Mouse (Mus musculus) forebrain, embryonic 14.5 days (tissue): ENCODE measurements around the gene Bcl2. TPM values are rescaled to one million over a fixed set of nuclear protein-coding genes. Genes with fewer than 3 reads are reported as not detected.

ENCODE experiments used
- ATAC-seq: fragments of 200-750 bp; cut with Nextera tagmentation; 2 replicates; pipeline ENCODE4 v1.8.0; 2017; ENCODE audit warnings: mild to moderate bottlenecking, moderate library complexity
- DNase-seq: peaks from one replicate; pipeline ENCODE4 v3.0.0-alpha.2; 2015; ENCODE audit warnings: low spot score
- H3K27ac ChIP-seq: fragments of 300-500 bp; sonication (generic); 2 replicates; pipeline ENCODE4 v1.5.1; 2014; ENCODE audit warnings: low read depth, mild to moderate bottlenecking, control low read depth, low read length, moderate library complexity
- H3K27me3 ChIP-seq: fragments of 300-500 bp; sonication (generic); replicated peaks from 2 replicates; pipeline ENCODE4 v1.6.1; 2014; ENCODE audit warnings: low read length, control low read depth, mixed read lengths; ENCODE audit not compliant: control insufficient read depth, insufficient read depth
- H3K36me3 ChIP-seq: fragments of 300-500 bp; sonication (generic); 2 replicates; pipeline ENCODE4 v1.6.1; 2014; ENCODE audit warnings: low read length, control low read depth; ENCODE audit not compliant: control insufficient read depth, insufficient read depth
- H3K4me1 ChIP-seq: fragments of 300-500 bp; sonication (generic); 2 replicates; pipeline ENCODE4 v1.6.1; 2014; ENCODE audit warnings: antibody characterized with exemption, low read length, control low read depth; ENCODE audit not compliant: control insufficient read depth, insufficient read depth
- H3K4me2 ChIP-seq: fragments of 300-500 bp; sonication (generic); 2 replicates; pipeline ENCODE4 v1.6.1; 2014; ENCODE audit warnings: mild to moderate bottlenecking, control low read depth, low read length
- H3K4me3 ChIP-seq: fragments of 300-500 bp; sonication (generic); 2 replicates; pipeline ENCODE4 v1.5.1; 2014; ENCODE audit warnings: low read depth, low read length, control low read depth
- H3K9ac ChIP-seq: fragments of 300-500 bp; sonication (generic); 2 replicates; pipeline ENCODE4 v1.6.1; 2014; ENCODE audit warnings: mild to moderate bottlenecking, low read length, control low read depth, moderate library complexity
- H3K9me3 ChIP-seq: fragments of 300-500 bp; sonication (generic); replicated peaks from 2 replicates; pipeline ENCODE4 v1.6.1; 2016; ENCODE audit warnings: low read length, control low read depth, mixed read lengths; ENCODE audit not compliant: control insufficient read depth
- WGBS: fragments of 180-500 bp; shearing (Covaris S2); extraction: QIAGEN DNeasy Blood & Tissue Kit; methylation state at CpG from one replicate; pipeline ENCODE4 v1.1.7; 2014; 5-methylcytosine and 5-hydroxymethylcytosine counted together
- polyA plus RNA-seq: library from polyadenylated mRNA; unstranded; fragments of >200 nt; fragmentation: Nextera tagmentation; extraction: Ambion mirVana; gene quantifications from 2 replicates; pipeline ENCODE4 v1.2.1, GENCODE M21; 2014

The Bcl2 gene
- polyA plus RNA-seq, 1 experiment from 2014 or later, result 5.3 TPM

DNA sequence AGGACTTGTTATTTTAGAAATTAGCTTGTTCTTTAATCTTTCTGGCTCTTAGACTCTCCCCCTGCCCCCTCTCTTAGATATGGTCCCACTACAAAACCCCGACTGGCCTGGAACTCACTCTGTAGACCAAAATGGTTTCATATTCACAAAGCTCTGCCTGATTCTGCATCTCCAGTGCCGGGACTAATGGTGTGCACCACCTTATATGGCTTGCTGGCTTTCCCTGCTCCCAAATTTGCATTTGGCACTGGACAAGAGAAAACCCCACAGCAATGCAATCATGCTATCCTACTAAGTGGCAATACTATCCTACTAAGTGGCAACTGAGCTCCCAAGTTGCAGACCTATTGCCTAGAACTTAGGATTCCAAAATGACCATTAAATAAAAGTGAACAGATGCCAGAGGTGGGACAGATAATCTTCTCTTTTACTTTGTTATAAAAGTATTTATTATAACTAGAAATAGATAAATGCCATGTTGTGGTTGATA, 154.9 kb downstream of the Bcl2 start:
- 87% methylated on average over 2 of the region's 2 CpGs for WGBS
- no peak overlapping the region for H3K27ac ChIP-seq
- no peak overlapping the region for H3K9ac ChIP-seq
- H3K4me1 ChIP-seq, result no peaks in the 10 kb centered on the region
- no peak overlapping the region for H3K4me2 ChIP-seq
- ATAC-seq, result no peak
- no peaks in the 10 kb centered on the region for H3K9me3 ChIP-seq
- DNase-seq, result no peak
- H3K27me3 ChIP-seq, result no peaks in the 10 kb centered on the region
- H3K4me3 ChIP-seq, result no peak overlapping the region
- no peaks in the 10 kb centered on the region for H3K36me3 ChIP-seq

- Histone ChIP-seq H3K4me1 (no peaks in the 10 kb centered on the region), H3K4me2 (no peak overlapping the region), H3K27me3 (no peaks in the 10 kb centered on the region), H3K9me3 (no peaks in the 10 kb centered on the region), H3K4me3 (no peak overlapping the region), H3K27ac (no peak overlapping the region), H3K9ac (no peak overlapping the region), H3K36me3 (no peaks in the 10 kb centered on the region)
- ATAC-seq (no peak), DNase-seq (no peak)
- 90% methylated on average over 9 of the region's 9 CpGs for WGBS
Measured at GRCm38 (mm10) chr1:106555498-106556168, 158.4 kb downstream of the Bcl2 start.

- H3K4me1 ChIP-seq, result no peaks in the 10 kb centered on the region
- H3K4me3 ChIP-seq, result no peak overlapping the region
- H3K9ac ChIP-seq, result no peak overlapping the region
- no peaks in the 10 kb centered on the region for H3K27me3 ChIP-seq
- H3K9me3 ChIP-seq, result no peaks in the 10 kb centered on the region
- WGBS, result 93% methylated on average over 8 of the region's 8 CpGs
- no peak overlapping the region for H3K27ac ChIP-seq
- ATAC-seq, result no peak
- no peak for DNase-seq
- no peaks in the 10 kb centered on the region for H3K36me3 ChIP-seq
- no peak overlapping the region for H3K4me2 ChIP-seq
Measured at GRCm38 (mm10) chr1:106553846-106554802, 159.9 kb downstream of the Bcl2 start.

GRCm38 (mm10) chr1:106552856-106553255, 161.2 kb downstream of the Bcl2 start:
- Histone ChIP-seq H3K9me3 (no peaks in the 10 kb centered on the region), H3K27ac (no peak overlapping the region), H3K4me3 (no peak overlapping the region), H3K4me1 (no peaks in the 10 kb centered on the region), H3K36me3 (no peaks in the 10 kb centered on the region), H3K27me3 (no peaks in the 10 kb centered on the region), H3K4me2 (no peak overlapping the region), H3K9ac (no peak overlapping the region)
- DNase-seq (peak; percentile 45), ATAC-seq (peak; percentile 54; the same call in 1 of the 2 replicates)
- 71% methylated on average over 7 of the region's 7 CpGs for WGBS

- H3K36me3 ChIP-seq, result no peaks in the 10 kb centered on the region
- no peaks in the 10 kb centered on the region for H3K9me3 ChIP-seq
- no peak overlapping the region for H3K27ac ChIP-seq
- H3K9ac ChIP-seq, result no peak overlapping the region
- H3K4me2 ChIP-seq, result no peak overlapping the region
- H3K4me1 ChIP-seq, result no peaks in the 10 kb centered on the region
- no peaks in the 10 kb centered on the region for H3K27me3 ChIP-seq
- no peak for ATAC-seq
- no peak for DNase-seq
- no peak overlapping the region for H3K4me3 ChIP-seq
- WGBS, result 86% methylated on average over 3 of the region's 3 CpGs
Measured at GRCm38 (mm10) chr1:106550580-106550979, 163.5 kb downstream of the Bcl2 start.

GRCm38 (mm10) chr1:106549025-106549424, 165.0 kb downstream of the Bcl2 start:
- H3K27ac ChIP-seq, result no peak overlapping the region
- H3K36me3 ChIP-seq, result no peaks in the 10 kb centered on the region
- no peaks in the 10 kb centered on the region for H3K9me3 ChIP-seq
- WGBS, result 90% methylated on average over 5 of the region's 5 CpGs
- no peaks in the 10 kb centered on the region for H3K4me1 ChIP-seq
- H3K4me3 ChIP-seq, result no peak overlapping the region
- H3K27me3 ChIP-seq, result no peaks in the 10 kb centered on the region
- no peak overlapping the region for H3K9ac ChIP-seq
- ATAC-seq (no peak), DNase-seq (no peak)
- H3K4me2 ChIP-seq, result no peak overlapping the region

DNA sequence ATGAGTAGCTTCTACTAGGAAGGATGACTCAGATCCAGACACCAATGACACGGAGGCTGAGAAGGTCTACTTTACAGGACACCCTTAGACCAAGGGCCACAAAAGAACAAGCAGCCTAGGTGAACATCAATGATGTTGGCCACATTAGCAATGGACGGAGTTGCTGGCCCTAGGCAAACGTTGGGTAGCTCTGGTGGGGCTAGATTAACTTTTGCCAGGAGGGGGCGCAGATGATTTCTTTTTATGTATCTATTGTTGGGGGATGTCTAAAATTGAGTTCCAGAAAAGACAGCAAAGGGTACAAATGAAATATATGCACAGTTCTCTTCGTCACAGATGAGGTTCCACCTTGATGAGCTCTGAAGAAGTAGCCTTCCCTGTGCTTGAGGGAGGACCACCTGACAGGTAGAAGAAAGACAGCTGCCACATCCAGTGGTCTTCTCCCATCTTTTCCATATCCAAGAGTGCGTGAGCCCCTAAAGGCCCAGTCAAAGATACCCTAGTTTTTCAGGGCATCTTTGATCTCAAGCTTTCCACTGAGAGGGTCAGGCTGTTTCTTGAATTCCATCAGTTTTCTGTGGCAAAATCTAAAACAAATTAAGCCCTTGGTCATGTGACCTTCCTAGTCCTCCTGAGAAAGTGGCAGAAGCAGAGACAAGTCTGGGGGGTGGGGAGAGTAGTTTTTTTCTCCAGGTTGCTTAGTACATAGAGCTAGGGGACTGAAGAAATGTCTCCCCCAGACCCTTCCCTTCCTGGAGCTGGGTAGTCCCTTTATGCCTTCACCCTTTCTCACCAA, 169.1 kb downstream of the Bcl2 start:
- Histone ChIP-seq H3K27ac (no peak overlapping the region), H3K9me3 (no peaks in the 10 kb centered on the region), H3K4me3 (no peak overlapping the region), H3K27me3 (no peaks in the 10 kb centered on the region), H3K9ac (no peak overlapping the region), H3K36me3 (no peaks in the 10 kb centered on the region), H3K4me2 (no peak overlapping the region), H3K4me1 (no peaks in the 10 kb centered on the region)
- WGBS, result 69% methylated on average over 6 of the region's 6 CpGs
- DNase-seq (peak; percentile 29), ATAC-seq (no peak)

GRCm38 (mm10) chr1:106542731-106543130, 171.3 kb downstream of the Bcl2 start:
- Histone ChIP-seq H3K9ac (no peak overlapping the region), H3K27me3 (no peaks in the 10 kb centered on the region), H3K4me3 (no peak overlapping the region), H3K36me3 (no peaks in the 10 kb centered on the region), H3K27ac (no peak overlapping the region), H3K4me2 (no peak overlapping the region), H3K9me3 (no peaks in the 10 kb centered on the region), H3K4me1 (no peaks in the 10 kb centered on the region)
- ATAC-seq, result no peak
- WGBS, result 41% methylated on average over 5 of the region's 5 CpGs
- peak; percentile 57 for DNase-seq
